Mouse (Mus musculus) spleen, embryonic (tissue): ENCODE data around the gene Lhfpl3.

Experiments
- CTCF ChIA-PET: fragments of 350-600 bp; sonication (Branson Sonifier 250); formaldehyde crosslinking; loops from one replicate; lab custom pipeline; 2022; lab: Charles Lee

Lhfpl3 gene

DNA sequence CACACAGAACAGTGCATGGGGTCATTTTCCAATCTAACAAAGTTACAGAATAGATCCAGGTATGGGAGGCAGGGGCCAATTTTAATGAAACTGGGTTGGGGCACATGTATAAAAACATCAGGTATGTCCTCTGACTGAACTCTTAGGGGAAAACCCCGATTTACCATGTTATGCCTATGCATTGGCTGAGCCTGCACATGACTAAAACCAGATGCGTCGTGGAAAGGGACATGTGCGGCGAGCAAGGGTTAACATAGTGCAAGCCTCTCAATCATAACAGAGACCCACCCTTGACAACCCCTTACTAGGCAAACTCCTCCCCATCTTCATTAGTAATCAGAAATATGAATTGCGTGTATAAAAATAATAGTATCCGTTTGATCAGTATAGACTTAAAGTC lies 533.5 kb downstream of the Lhfpl3 start:
- CTCF ChIA-PET: no interaction called here

GRCm38 (mm10) chr5:23284884-23285283 lies 539.0 kb downstream of the Lhfpl3 start:
- CTCF ChIA-PET: no interaction called here

GRCm38 (mm10) chr5:23289149-23289548 lies 543.3 kb downstream of the Lhfpl3 start:
- CTCF ChIA-PET: no interaction called here
